Mouse (Mus musculus) heart, embryonic 14.5 days (tissue): Measurements from ENCODE around the gene Ctdnep1. TPM values are rescaled to one million over a fixed set of nuclear protein-coding genes. Genes with fewer than 3 reads are reported as not detected.

Experiments used
- ATAC-seq: fragments of 200-750 bp; cut with Nextera tagmentation; 2 replicates; pipeline ENCODE4 v1.8.0; 2017; ENCODE audit warnings: low read depth, moderate TSS enrichment; ENCODE audit not compliant: insufficient number of reproducible peaks, insufficient read depth, low FRiP score
- H3K27ac ChIP-seq, 2 experiments: fragments of 200-500 bp in 1 of 2; fragments of 300-500 bp in 1 of 2; sonication (generic) in 1 of 2; replicated peaks in 1 of 2; 2 replicates each; pipeline ENCODE4 v1.5.1; 2012 to 2014; ENCODE audit warnings: low read depth in 2 of 2, low read length in 2 of 2, control low read depth in 1 of 2, mild to moderate bottlenecking in 1 of 2, mixed read lengths in 1 of 2; ENCODE audit not compliant: control insufficient read depth in 1 of 2, insufficient read depth in 1 of 2
- H3K27me3 ChIP-seq: fragments of 300-500 bp; sonication (generic); 2 replicates; pipeline ENCODE4 v1.6.1; 2014; ENCODE audit warnings: mild to moderate bottlenecking, low read length, control low read depth; ENCODE audit not compliant: control insufficient read depth, insufficient read depth
- H3K36me3 ChIP-seq: fragments of 300-500 bp; sonication (generic); 2 replicates; pipeline ENCODE4 v1.6.1; 2014; ENCODE audit warnings: mild to moderate bottlenecking, control low read depth, low read length, mixed read lengths; ENCODE audit not compliant: control insufficient read depth, insufficient read depth
- H3K4me1 ChIP-seq, 2 experiments: fragments of 200-500 bp in 1 of 2; fragments of 300-500 bp in 1 of 2; sonication (generic) in 1 of 2; 2 replicates each; pipeline ENCODE4 v1.6.1; 2012 to 2014; ENCODE audit warnings: low read length in 2 of 2, control low read depth in 1 of 2, mixed read lengths in 1 of 2; ENCODE audit not compliant: control insufficient read depth in 2 of 2, insufficient read depth in 2 of 2
- H3K4me2 ChIP-seq: fragments of 300-500 bp; sonication (generic); 2 replicates; pipeline ENCODE4 v1.6.1; 2014; ENCODE audit warnings: mild to moderate bottlenecking, low read length
- H3K4me3 ChIP-seq, 2 experiments: fragments of 200-500 bp in 1 of 2; fragments of 300-500 bp in 1 of 2; sonication (generic) in 1 of 2; 2 replicates each; pipeline ENCODE4 v1.5.1; 2012 to 2014; ENCODE audit warnings: low read length in 2 of 2, mild to moderate bottlenecking in 2 of 2, control low read depth in 1 of 2, low read depth in 1 of 2, moderate library complexity in 1 of 2; ENCODE audit not compliant: control insufficient read depth in 1 of 2, insufficient read depth in 1 of 2
- H3K9ac ChIP-seq: fragments of 300-500 bp; sonication (generic); 2 replicates; pipeline ENCODE4 v1.6.1; 2014; ENCODE audit warnings: mild to moderate bottlenecking, low read length
- H3K9me3 ChIP-seq: fragments of 300-500 bp; sonication (generic); 2 replicates; pipeline ENCODE4 v1.6.1; 2016; ENCODE audit warnings: low read length, control low read depth; ENCODE audit not compliant: control insufficient read depth
- WGBS: fragments of 180-500 bp; shearing (Covaris S2); extraction: QIAGEN DNeasy Blood & Tissue Kit; methylation state at CpG from one replicate; pipeline ENCODE4 v1.1.7; 2014; 5-methylcytosine and 5-hydroxymethylcytosine counted together
- polyA plus RNA-seq: library from polyadenylated mRNA; unstranded; fragments of >200 nt; fragmentation: Nextera tagmentation; extraction: Ambion mirVana; gene quantifications from 2 replicates; pipeline ENCODE4 v1.2.1, GENCODE M21; 2014

The Ctdnep1 gene
- polyA plus RNA-seq, 1 experiment from 2014 or later: 26.0 TPM

- 85% methylated on average over 11 of the region's 11 CpGs for whole genome bisulfite sequencing
- Histone ChIP-seq H3K36me3 (peaks cover 51% of the 10 kb centered on the region), H3K4me3 (no peak overlapping the region)
Measured at GRCm38 (mm10) chr11:69994401-69995090, 13.6 kb downstream of the Ctdnep1 start.

GRCm38 (mm10) chr11:69995391-69995960 is 14.5 kb downstream of the Ctdnep1 start, which contains the start of gene Phf23:
TSS of gene Phf23 (plus strand) at chr11:69995777.
- Histone ChIP-seq H3K4me1 (peaks cover 8 to 22% of the 10 kb centered on the region in 2 experiments), H3K27me3 (no peaks in the 10 kb centered on the region), H3K36me3 (peaks cover 48% of the 10 kb centered on the region), H3K27ac (peak within 1 kb of the TSS; percentile 90 to 99), H3K9me3 (no peaks in the 10 kb centered on the region), H3K4me3 (peak within 1 kb of the TSS; percentile 86 to 90), H3K9ac (peak within 1 kb of the TSS; percentile 97), H3K4me2 (peak within 1 kb of the TSS; percentile 64)
- under 1% methylated on average over 36 of the region's 36 CpGs for WGBS
- ATAC-seq: peak; percentile 77

More at GRCm38 (mm10) chr11:69994401-69995090, 13.6 kb downstream of the Ctdnep1 start:
- no peaks in the 10 kb centered on the region for H3K9me3 ChIP-seq
- H3K27ac ChIP-seq: no peak overlapping the region
- H3K27me3 ChIP-seq: no peaks in the 10 kb centered on the region
- no peak for ATAC-seq
- no peak overlapping the region; the same call in 1 of the 2 replicates for H3K9ac ChIP-seq
- H3K4me2 ChIP-seq: peak overlapping the region; percentile 36; the same call in 1 of the 2 replicates
- peaks cover 4 to 20% of the 10 kb centered on the region in 2 experiments for H3K4me1 ChIP-seq

GRCm38 (mm10) chr11:69996161-69997061 is 15.5 kb downstream of the Ctdnep1 start:
- Histone ChIP-seq H3K9ac (peak overlapping the region; percentile 97), H3K36me3 (peaks cover 48% of the 10 kb centered on the region), H3K9me3 (no peaks in the 10 kb centered on the region), H3K4me1 (peaks cover 8 to 27% of the 10 kb centered on the region in 2 experiments), H3K27ac (peak overlapping the region; percentile 90 to 99), H3K4me2 (peak overlapping the region; percentile 64), H3K27me3 (no peaks in the 10 kb centered on the region), H3K4me3 (peak overlapping the region; percentile 86 to 90)
- under 1% methylated on average over 55 of the region's 66 CpGs for WGBS
- peak; percentile 1; the same call in 1 of the 2 replicates for ATAC-seq

- peak overlapping the region; percentile 86 to 90 for H3K4me3 ChIP-seq
- H3K27me3 ChIP-seq: no peaks in the 10 kb centered on the region
- under 1% methylated on average over 39 of the region's 44 CpGs for WGBS
- H3K4me1 ChIP-seq: peaks cover 11 to 32% of the 10 kb centered on the region in 2 experiments
- H3K9ac ChIP-seq: peak overlapping the region; percentile 97
- ATAC-seq: peak; percentile 51
- peak overlapping the region; percentile 85 to 99 for H3K27ac ChIP-seq
- peak overlapping the region; percentile 64 for H3K4me2 ChIP-seq
- no peaks in the 10 kb centered on the region for H3K9me3 ChIP-seq
- H3K36me3 ChIP-seq: peaks cover 48% of the 10 kb centered on the region
Measured at GRCm38 (mm10) chr11:69997070-69997509, 16.1 kb downstream of the Ctdnep1 start.

- H3K4me1 ChIP-seq: peaks cover 11 to 27% of the 10 kb centered on the region in 2 experiments
- H3K9me3 ChIP-seq: no peaks in the 10 kb centered on the region
- H3K4me2 ChIP-seq: no peak overlapping the region
- no peaks in the 10 kb centered on the region for H3K27me3 ChIP-seq
- 90% methylated on average over 27 of the region's 27 CpGs for WGBS
- ATAC-seq: no peak
- H3K27ac ChIP-seq: no peak overlapping the region
- peaks cover 36% of the 10 kb centered on the region for H3K36me3 ChIP-seq
- H3K4me3 ChIP-seq: peak overlapping the region in 1 of 2 experiments; percentile 6; a peak in 1 of 4 replicates
- no peak overlapping the region for H3K9ac ChIP-seq
Measured at GRCm38 (mm10) chr11:69998567-69999491, 17.9 kb downstream of the Ctdnep1 start.

- 85% methylated on average over 8 of the region's 8 CpGs for WGBS
- Histone ChIP-seq H3K27ac (peak overlapping the region; percentile 49 to 94; a peak in 3 of 4 replicates), H3K27me3 (no peaks in the 10 kb centered on the region), H3K36me3 (peaks cover 33% of the 10 kb centered on the region), H3K4me3 (no peak overlapping the region), H3K9ac (no peak overlapping the region), H3K9me3 (no peaks in the 10 kb centered on the region), H3K4me2 (0 out of 2 replicates have a peak overlapping the region, but pooled peaks have one; percentile 29), H3K4me1 (peaks cover 11 to 27% of the 10 kb centered on the region in 2 experiments)
- ATAC-seq: no peak
Measured at GRCm38 (mm10) chr11:69999666-70000065, 18.7 kb downstream of the Ctdnep1 start.
